Mouse (Mus musculus) lung, adult 2 months (tissue): ENCODE results near the gene Gm14409.
"Not testable (repeated sequence)": the region's sequence is repeated elsewhere in the genome, so short reads cannot be mapped to it uniquely, and the experiment has no call there.

ENCODE experiments used
- CTCF ChIP-seq: fragments of 200-500 bp; IDR thresholded peaks from 2 replicates; pipeline ENCODE4 v1.5.1; 2011; ENCODE audit warnings: mild to moderate bottlenecking, low read length, control low read depth; ENCODE audit not compliant: insufficient read depth
- POLR2A ChIP-seq: fragments of 200-500 bp; IDR thresholded peaks from 2 replicates; pipeline ENCODE4 v1.6.1; 2011; ENCODE audit warnings: low read depth, mild to moderate bottlenecking, control low read depth, low read length, borderline replicate concordance; ENCODE audit errors: extremely low read depth

DNA sequence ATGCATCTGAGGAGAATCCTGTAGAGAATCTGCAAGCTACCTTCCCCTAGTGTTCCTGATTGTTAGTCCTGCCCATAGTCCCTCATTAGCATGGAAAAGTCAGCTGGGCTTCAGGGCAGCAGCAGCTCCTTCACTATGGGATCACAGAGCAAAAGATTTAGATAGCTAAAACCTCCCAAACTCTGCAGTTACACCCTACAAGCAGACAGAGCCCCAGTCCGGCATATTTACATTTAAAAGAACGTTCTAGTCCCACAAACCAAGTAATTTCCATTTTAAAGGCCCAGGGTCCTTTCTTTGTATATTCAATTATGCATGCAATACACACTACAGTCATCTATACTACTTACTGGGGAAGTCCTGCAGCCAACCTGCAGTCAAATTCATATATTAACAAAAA, 36.4 kb downstream of the Gm14409 start:
- not testable (repeated sequence) for TF ChIP-seq POLR2A, CTCF
